ENCODE assay signal across 37 mouse cellular contexts in the genomic region with DNA sequence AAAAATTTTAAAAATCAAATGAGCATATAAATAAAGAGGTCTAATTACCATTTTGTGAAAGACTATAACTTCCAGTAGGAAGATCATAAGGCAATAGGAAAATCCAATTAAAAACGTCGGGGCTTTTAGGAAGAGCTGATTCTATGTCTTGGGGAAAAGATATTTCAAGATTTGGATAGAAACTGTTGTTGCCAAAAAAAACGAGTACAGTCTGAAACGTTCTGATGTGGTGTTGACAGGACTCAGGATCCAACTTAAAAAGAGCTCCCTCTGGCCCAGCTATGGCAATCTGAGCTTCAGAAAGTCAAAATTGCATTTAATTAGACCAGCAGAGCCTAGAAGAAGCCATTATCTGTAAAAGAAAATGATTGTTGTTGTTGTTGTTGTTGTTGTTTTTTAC. TPM values are rescaled to one million over a fixed set of nuclear protein-coding genes. Genes with fewer than 3 reads are reported as not detected.
DNase-seq lines count a peak whose midpoint lies in the region; ATAC-seq and TF ChIP-seq lines count a peak whose summit lies in the region.
"Had no signal": no experiment of that assay in that cellular context is flagged by ENCODE, and none has a peak within 500 bp of the region (broad histone marks: within the 10 kb centered on the region; RNA-seq: fewer than 3 reads in every experiment).

No protein-coding gene starts in this region.

- WGBS in forebrain, postnatal 0 days: 45% methylated on average over 4 of the region's 4 CpGs
- 80% methylated on average over 4 of the region's 4 CpGs for WGBS in forebrain, embryonic 12.5 days

- ATAC-seq in forebrain, postnatal 0 days: peak; percentile 89
- ATAC-seq in forebrain, embryonic 12.5 days (ENCODE audit: low FRiP score): no peak
- ATAC-seq in erythroid progenitor cell, adult 5-6 weeks (replicated peaks; ENCODE audit: low FRiP score, poor library complexity, severe bottlenecking): no peak
- ATAC-seq: forebrain, embryonic 15.5 days; hindbrain, embryonic 16.5 days; intestine, embryonic 15.5 days; Patski had no signal

- no peak overlapping the region for H3K4me3 ChIP-seq in forebrain, postnatal 0 days (ENCODE audit: low read depth, low read length)
- H3K4me3 ChIP-seq in forebrain, embryonic 12.5 days (replicated peaks): no peak overlapping the region
- H3K4me3 ChIP-seq: embryonic facial prominence, embryonic 10.5 days; embryonic facial prominence, embryonic 13.5 days; erythroblast, embryonic 14.5 days; forebrain, embryonic 10.5 days; forebrain, embryonic 15.5 days; heart, embryonic 12.5 days; heart, embryonic 15.5 days; hindbrain, embryonic 10.5 days; hindbrain, embryonic 13.5 days; intestine, embryonic 15.5 days had no signal

- no peaks in the 10 kb centered on the region for H3K36me3 ChIP-seq in forebrain, postnatal 0 days (ENCODE audit: insufficient read depth)
- H3K36me3 ChIP-seq in forebrain, embryonic 12.5 days (replicated peaks): no peaks in the 10 kb centered on the region
- H3K36me3 ChIP-seq: embryonic facial prominence, embryonic 10.5 days; embryonic facial prominence, embryonic 13.5 days; forebrain, embryonic 10.5 days; forebrain, embryonic 15.5 days; G1E; heart, embryonic 12.5 days; heart, embryonic 15.5 days; hindbrain, embryonic 10.5 days; hindbrain, embryonic 13.5 days; intestine, embryonic 15.5 days had no signal

- no peak overlapping the region for H3K4me2 ChIP-seq in forebrain, postnatal 0 days (ENCODE audit: low read depth)
- H3K4me2 ChIP-seq in forebrain, embryonic 12.5 days: no peak overlapping the region
- H3K4me2 ChIP-seq: embryonic facial prominence, embryonic 13.5 days; forebrain, embryonic 15.5 days; heart, embryonic 12.5 days; heart, embryonic 15.5 days; hindbrain, embryonic 13.5 days; intestine, embryonic 15.5 days had no signal

- H3K9me3 ChIP-seq in forebrain, postnatal 0 days (ENCODE audit: low read length): no peaks in the 10 kb centered on the region
- no peaks in the 10 kb centered on the region for H3K9me3 ChIP-seq in forebrain, embryonic 12.5 days
- H3K9me3 ChIP-seq: embryonic facial prominence, embryonic 10.5 days; embryonic facial prominence, embryonic 13.5 days; forebrain, embryonic 10.5 days; forebrain, embryonic 15.5 days; G1E; heart, embryonic 15.5 days; hindbrain, embryonic 10.5 days; hindbrain, embryonic 13.5 days; intestine, embryonic 15.5 days had no signal

- H3K27me3 ChIP-seq in forebrain, postnatal 0 days (ENCODE audit: insufficient read depth, low read length): no peaks in the 10 kb centered on the region
- no peaks in the 10 kb centered on the region for H3K27me3 ChIP-seq in forebrain, embryonic 12.5 days
- H3K27me3 ChIP-seq: CH12.LX; embryonic facial prominence, embryonic 13.5 days; forebrain, embryonic 15.5 days; heart, embryonic 12.5 days; heart, embryonic 15.5 days; hindbrain, embryonic 13.5 days; intestine, embryonic 15.5 days had no signal

- peak; percentile 53 for DNase-seq in forebrain, postnatal 0 days
- DNase-seq in left cerebral cortex, adult 11 months (ENCODE audit: low spot score): peak; percentile 6
- DNase-seq in left cerebral cortex, postnatal 10 days (ENCODE audit: extremely low spot score in 1 of 2, low spot score in 2 of 2): no peak
- DNase-seq in right cerebral cortex, adult 18-20 months: peak; percentile 9
- DNase-seq in right cerebral cortex, postnatal 4 days: no peak
- DNase-seq: adrenal gland, postnatal 10 days; adrenal gland, postnatal 36 days; B cell, adult 2 months; cerebellum, adult 11-12 months; cerebellum, adult 8-10 months; cerebellum, postnatal 10 days; cerebellum, postnatal 36 days; embryo, embryonic 11 days; gastrocnemius, postnatal 25 days; heart, adult 18-20 months; heart, postnatal 10 days; heart, postnatal 36 days had no signal

- no peaks in the 10 kb centered on the region for H3K4me1 ChIP-seq in forebrain, postnatal 0 days (ENCODE audit: insufficient read depth)
- peaks cover 4% of the 10 kb centered on the region; the same call in 1 of the 2 replicates for H3K4me1 ChIP-seq in forebrain, embryonic 12.5 days
- H3K4me1 ChIP-seq: embryonic facial prominence, embryonic 10.5 days; embryonic facial prominence, embryonic 13.5 days; forebrain, embryonic 10.5 days; forebrain, embryonic 15.5 days; heart, embryonic 12.5 days; heart, embryonic 15.5 days; hindbrain, embryonic 10.5 days; hindbrain, embryonic 13.5 days; intestine, embryonic 15.5 days had no signal

- no peak overlapping the region for H3K27ac ChIP-seq in forebrain, postnatal 0 days (ENCODE audit: low read depth, low read length)
- no peak overlapping the region for H3K27ac ChIP-seq in forebrain, embryonic 12.5 days
- H3K27ac ChIP-seq: embryonic facial prominence, embryonic 10.5 days; embryonic facial prominence, embryonic 13.5 days; forebrain, embryonic 10.5 days; forebrain, embryonic 15.5 days; heart, embryonic 15.5 days; hindbrain, embryonic 10.5 days; hindbrain, embryonic 13.5 days; intestine, embryonic 15.5 days had no signal

- no peak for TF ChIP-seq CTCF in forebrain, postnatal 0 days (IDR thresholded peaks at IDR 0.05; ENCODE audit: low read depth)

- intact Hi-C loops in left cerebral cortex, postnatal 10 days (cut with DNase I): no loop called here

- no peak overlapping the region for H3K9ac ChIP-seq in forebrain, postnatal 0 days
- H3K9ac ChIP-seq in forebrain, embryonic 12.5 days: no peak overlapping the region
- H3K9ac ChIP-seq: embryonic facial prominence, embryonic 13.5 days; forebrain, embryonic 15.5 days; heart, embryonic 12.5 days; heart, embryonic 15.5 days; hindbrain, embryonic 13.5 days; intestine, embryonic 15.5 days had no signal

RNA-seq across cellular contexts. Expression of a gene that starts 7.9 kb away (rescaled TPM):
- not detected in 2 replicates for total RNA-seq in forebrain, postnatal 0 days (2014; rRNA removed)
- polyA plus RNA-seq in forebrain, postnatal 0 days (2015; fragmentation: Nextera tagmentation; extraction: Ambion mirVana): not detected in 2 replicates
- polyA plus RNA-seq in forebrain, embryonic 12.5 days (2016; fragmentation: Nextera tagmentation; extraction: Ambion mirVana): not detected in 2 replicates
- total RNA-seq in left cerebral cortex, postnatal 10 days (2021): not detected
- total RNA-seq in erythroid progenitor cell, adult 5-6 weeks (2015; ENCODE audit: low replicate concordance): not detected in 2 replicates
- total RNA-seq in erythroid progenitor cell, adult 5-6 weeks (2017; ENCODE audit: low replicate concordance): not detected in 2 replicates
- total RNA-seq: adrenal gland, adult 18-20 months; adrenal gland, postnatal 10 days; adrenal gland, postnatal 36 days; CH12.LX; G1E; gastrocnemius, adult 8-10 months; gastrocnemius, postnatal 25 days; heart, adult 18-20 months; heart, postnatal 10 days; heart, postnatal 36 days had no signal
- polyA plus RNA-seq: cortical plate, adult 2 months; embryonic facial prominence, embryonic 10.5 days; embryonic facial prominence, embryonic 13.5 days; erythroblast, embryonic 14.5 days; forebrain, embryonic 10.5 days; forebrain, embryonic 15.5 days; G1E; gonadal fat pad, adult 2 months; heart, embryonic 12.5 days; heart, embryonic 15.5 days; hindbrain, embryonic 10.5 days; hindbrain, embryonic 13.5 days; hindbrain, embryonic 16.5 days; intestine, embryonic 15.5 days; Patski had no signal

RNA-seq across cellular contexts. Expression of a gene that starts 12.6 kb away (rescaled TPM):
- total RNA-seq in forebrain, postnatal 0 days (2014; rRNA removed): not detected in 2 replicates
- polyA plus RNA-seq in forebrain, postnatal 0 days (2015; fragmentation: Nextera tagmentation; extraction: Ambion mirVana): not detected in 2 replicates
- polyA plus RNA-seq in forebrain, embryonic 12.5 days (2016; fragmentation: Nextera tagmentation; extraction: Ambion mirVana): not detected in 2 replicates
- not detected for total RNA-seq in left cerebral cortex, postnatal 10 days (2021)
- not detected in 2 replicates for total RNA-seq in erythroid progenitor cell, adult 5-6 weeks (2015; ENCODE audit: low replicate concordance)
- not detected in 2 replicates for total RNA-seq in erythroid progenitor cell, adult 5-6 weeks (2017; ENCODE audit: low replicate concordance)
- total RNA-seq: adrenal gland, adult 18-20 months; adrenal gland, postnatal 10 days; adrenal gland, postnatal 36 days; CH12.LX; G1E; gastrocnemius, adult 8-10 months; gastrocnemius, postnatal 25 days; heart, adult 18-20 months; heart, postnatal 10 days; heart, postnatal 36 days had no signal
- polyA plus RNA-seq: cortical plate, adult 2 months; embryonic facial prominence, embryonic 10.5 days; embryonic facial prominence, embryonic 13.5 days; erythroblast, embryonic 14.5 days; forebrain, embryonic 10.5 days; forebrain, embryonic 15.5 days; G1E; gonadal fat pad, adult 2 months; heart, embryonic 12.5 days; heart, embryonic 15.5 days; hindbrain, embryonic 10.5 days; hindbrain, embryonic 13.5 days; hindbrain, embryonic 16.5 days; intestine, embryonic 15.5 days; Patski had no signal

Comparison
In these comparisons a context has a peak if more than half of its experiments do, and no peak if none do; other contexts are left out.
1. DNase-seq: peak in forebrain, postnatal 0 days (single experiment), left cerebral cortex, adult 11 months (single experiment) and right cerebral cortex, adult 18-20 months (single experiment); none in left cerebral cortex, postnatal 10 days (0 of 2) and right cerebral cortex, postnatal 4 days (single experiment).